Mouse (Mus musculus) embryonic facial prominence, embryonic 14.5 days (tissue): ENCODE results near the gene Gpr179. TPM values are rescaled to one million over a fixed set of nuclear protein-coding genes. Genes with fewer than 3 reads are reported as not detected.

ENCODE experiments used
- ATAC-seq: fragments of 200-750 bp; cut with Nextera tagmentation; 2 replicates; pipeline ENCODE4 v1.8.0; 2017; ENCODE audit warnings: low read depth, moderate number of reproducible peaks, moderate TSS enrichment
- DNase-seq: peaks from one replicate; pipeline ENCODE4 v3.0.0-alpha.2; 2015; ENCODE audit warnings: low spot score
- H3K27ac ChIP-seq: fragments of 300-500 bp; sonication (generic); replicated peaks from 2 replicates; pipeline ENCODE4 v1.5.1; 2014; ENCODE audit warnings: low read depth, mild to moderate bottlenecking, low read length, moderate library complexity
- H3K27me3 ChIP-seq: fragments of 300-500 bp; sonication (generic); replicated peaks from 2 replicates; pipeline ENCODE4 v1.6.1; 2014; ENCODE audit warnings: low read length; ENCODE audit not compliant: control insufficient read depth, insufficient read depth
- H3K36me3 ChIP-seq: fragments of 300-500 bp; sonication (generic); 2 replicates; pipeline ENCODE4 v1.6.1; 2014; ENCODE audit warnings: low read length, mixed read lengths; ENCODE audit not compliant: control insufficient read depth, insufficient read depth
- H3K4me1 ChIP-seq: fragments of 300-500 bp; sonication (generic); 2 replicates; pipeline ENCODE4 v1.6.1; 2014; ENCODE audit warnings: antibody characterized with exemption, low read length; ENCODE audit not compliant: control insufficient read depth, insufficient read depth
- H3K4me2 ChIP-seq: fragments of 300-500 bp; sonication (generic); 2 replicates; pipeline ENCODE4 v1.6.1; 2014; ENCODE audit warnings: low read depth, mild to moderate bottlenecking, low read length, moderate library complexity, mixed read lengths
- H3K4me3 ChIP-seq: fragments of 300-500 bp; sonication (generic); 2 replicates; pipeline ENCODE4 v1.5.1; 2014; ENCODE audit warnings: low read depth, mild to moderate bottlenecking, low read length
- H3K9ac ChIP-seq: fragments of 300-500 bp; sonication (generic); 2 replicates; pipeline ENCODE4 v1.6.1; 2014; ENCODE audit warnings: low read depth, mild to moderate bottlenecking, low read length, moderate library complexity, mixed read lengths
- H3K9me3 ChIP-seq: fragments of 300-500 bp; sonication (generic); 2 replicates; pipeline ENCODE4 v1.6.1; 2016; ENCODE audit warnings: low read length; ENCODE audit not compliant: control insufficient read depth
- WGBS: fragments of 180-500 bp; shearing (Covaris S2); extraction: QIAGEN DNeasy Blood & Tissue Kit; methylation state at CpG from one replicate; pipeline ENCODE4 v1.1.7; 2014; 5-methylcytosine and 5-hydroxymethylcytosine counted together
- polyA plus RNA-seq: library from polyadenylated mRNA; unstranded; fragments of >200 nt; fragmentation: Nextera tagmentation; extraction: Ambion mirVana; gene quantifications from 2 replicates; pipeline ENCODE4 v1.2.1, GENCODE M21; 2014

Gpr179 gene
- polyA plus RNA-seq, 1 experiment from 2014 or later, result 0.15 TPM

- no peaks in the 10 kb centered on the region for H3K27me3 ChIP-seq
- H3K9ac ChIP-seq, result no peak overlapping the region
- no peak overlapping the region for H3K4me2 ChIP-seq
- DNase-seq, result no peak
- no peaks in the 10 kb centered on the region for H3K4me1 ChIP-seq
- no peak overlapping the region for H3K27ac ChIP-seq
- ATAC-seq, result no peak
- WGBS, result 63% methylated on average over 4 of the region's 4 CpGs
- no peaks in the 10 kb centered on the region for H3K9me3 ChIP-seq
- no peak overlapping the region for H3K4me3 ChIP-seq
- H3K36me3 ChIP-seq, result no peaks in the 10 kb centered on the region
Observed at GRCm38 (mm10) chr11:97284854-97285253, 67.0 kb downstream of the Gpr179 start.

GRCm38 (mm10) chr11:97282179-97282578 is 69.7 kb downstream of the Gpr179 start:
- DNase-seq, result no peak
- Histone ChIP-seq H3K4me3 (no peak overlapping the region), H3K27ac (no peak overlapping the region), H3K4me2 (no peak overlapping the region), H3K27me3 (no peaks in the 10 kb centered on the region), H3K4me1 (peaks cover 9% of the 10 kb centered on the region; the same call in 1 of the 2 replicates), H3K9me3 (no peaks in the 10 kb centered on the region), H3K9ac (no peak overlapping the region), H3K36me3 (no peaks in the 10 kb centered on the region)
- 79% methylated on average over 6 of the region's 6 CpGs for WGBS
- ATAC-seq, result no peak

Other genes with a start within 250 kb of the Gpr179 start
- 0.13 and 0.26 TPM in 2 replicates for gene Tbx21, start 236.7 kb downstream of the Gpr179 start, polyA plus RNA-seq
- 7.6 TPM in 2 replicates for gene Tbkbp1, start 200.6 kb downstream of the Gpr179 start, polyA plus RNA-seq
- gene Kpnb1, start 164.2 kb downstream of the Gpr179 start, polyA plus RNA-seq, result 59.8 and 66.0 TPM in 2 replicates
- 72.5 and 76.8 TPM in 2 replicates for gene Npepps, start 71.4 kb downstream of the Gpr179 start, polyA plus RNA-seq
- gene Mrpl45, start 36.4 kb downstream of the Gpr179 start, polyA plus RNA-seq, result 35.2 and 37.8 TPM in 2 replicates
- 3.0 and 3.1 TPM in 2 replicates for gene Socs7, start 10.5 kb upstream of the Gpr179 start, polyA plus RNA-seq
- gene Arhgap23, start 63.5 kb upstream of the Gpr179 start, polyA plus RNA-seq, result 8.9 and 9.5 TPM in 2 replicates
- 0.13 TPM in 1 of 2 replicates, not detected in the other for gene 4933428G20Rik, start 148.3 kb upstream of the Gpr179 start, polyA plus RNA-seq
- 0.76 and 1.6 TPM in 2 replicates for gene Srcin1, start 224.1 kb upstream of the Gpr179 start, polyA plus RNA-seq